Mouse (Mus musculus): ENCODE results near the gene Sfxn2.

Sfxn2 gene

GRCm38 (mm10) chr19:46572951-46573937, at the start of gene Sfxn2, which contains the start of gene Arl3:
Sfxn2 (plus strand) TSS chr19:46573365.
Arl3 (minus strand) TSS chr19:46573198.
- DNase-seq: peak; percentile 89 to 92

GRCm38 (mm10) chr19:46523480-46524151, 49.5 kb upstream of the Sfxn2 start:
- no peak for DNase-seq

GRCm38 (mm10) chr19:46524152-46524544, 49.0 kb upstream of the Sfxn2 start:
- DNase-seq: no peak

- DNase-seq: no peak
Measured at GRCm38 (mm10) chr19:46524601-46525321, 48.4 kb upstream of the Sfxn2 start.

GRCm38 (mm10) chr19:46525691-46526631, 47.2 kb upstream of the Sfxn2 start:
- no peak for DNase-seq

- DNase-seq: no peak
Measured at GRCm38 (mm10) chr19:46527632-46528528, 45.3 kb upstream of the Sfxn2 start.

- peak; percentile 56 to 66 for DNase-seq
Measured at GRCm38 (mm10) chr19:46528529-46529213, 44.5 kb upstream of the Sfxn2 start.

GRCm38 (mm10) chr19:46529601-46530448, 43.3 kb upstream of the Sfxn2 start:
- DNase-seq: no peak

GRCm38 (mm10) chr19:46530449-46530990, 42.6 kb upstream of the Sfxn2 start:
- DNase-seq: no peak

GRCm38 (mm10) chr19:46531071-46532030, 41.8 kb upstream of the Sfxn2 start:
- no peak for DNase-seq

GRCm38 (mm10) chr19:46532031-46532688, 41.0 kb upstream of the Sfxn2 start:
- DNase-seq: no peak

GRCm38 (mm10) chr19:46533066-46533465, 40.1 kb upstream of the Sfxn2 start:
- DNase-seq: no peak

- DNase-seq: no peak
Measured at GRCm38 (mm10) chr19:46533525-46533924, 39.6 kb upstream of the Sfxn2 start.

GRCm38 (mm10) chr19:46534542-46535098, 38.5 kb upstream of the Sfxn2 start:
- no peak for DNase-seq

- no peak for DNase-seq
Measured at GRCm38 (mm10) chr19:46537357-46537756, 35.8 kb upstream of the Sfxn2 start.

GRCm38 (mm10) chr19:46538213-46538612, 35.0 kb upstream of the Sfxn2 start:
- DNase-seq: no peak

GRCm38 (mm10) chr19:46542750-46543149, 30.4 kb upstream of the Sfxn2 start:
- no peak for DNase-seq
